Mouse (Mus musculus) neural tube, embryonic 12.5 days (tissue): ENCODE data around the gene Siah1a. TPM values are rescaled to one million over a fixed set of nuclear protein-coding genes. Genes with fewer than 3 reads are reported as not detected.

ENCODE experiments used
- ATAC-seq: fragments of 200-750 bp; cut with Nextera tagmentation; 2 replicates; pipeline ENCODE4 v1.8.0; 2017; ENCODE audit warnings: low read depth, mild to moderate bottlenecking, moderate TSS enrichment, moderate library complexity; ENCODE audit not compliant: low FRiP score
- H3K27ac ChIP-seq: fragments of 300-500 bp; sonication (generic); 2 replicates; pipeline ENCODE4 v1.5.1; 2016
- H3K27me3 ChIP-seq: fragments of 300-500 bp; sonication (generic); replicated peaks from 2 replicates; pipeline ENCODE4 v1.6.1; 2016; ENCODE audit warnings: mild to moderate bottlenecking
- H3K36me3 ChIP-seq: fragments of 300-500 bp; sonication (generic); 2 replicates; pipeline ENCODE4 v1.6.1; 2016; ENCODE audit warnings: mild to moderate bottlenecking
- H3K4me1 ChIP-seq: fragments of 300-500 bp; sonication (generic); 2 replicates; pipeline ENCODE4 v1.6.1; 2016
- H3K4me2 ChIP-seq: fragments of 300-500 bp; sonication (generic); replicated peaks from 2 replicates; pipeline ENCODE4 v1.6.1; 2016; ENCODE audit warnings: mild to moderate bottlenecking
- H3K4me3 ChIP-seq: fragments of 300-500 bp; sonication (generic); 2 replicates; pipeline ENCODE4 v1.5.1; 2016
- H3K9ac ChIP-seq: fragments of 300-500 bp; sonication (generic); 2 replicates; pipeline ENCODE4 v1.6.1; 2016; ENCODE audit warnings: mild to moderate bottlenecking
- H3K9me3 ChIP-seq: fragments of 300-500 bp; sonication (generic); 2 replicates; pipeline ENCODE4 v1.6.1; 2016; ENCODE audit warnings: mild to moderate bottlenecking
- WGBS: fragments of 180-500 bp; shearing (Covaris S2); methylation state at CpG from one replicate; pipeline ENCODE4 v1.1.7; 2016; 5-methylcytosine and 5-hydroxymethylcytosine counted together
- polyA plus RNA-seq: library from polyadenylated mRNA; unstranded; fragments of >200 nt; fragmentation: Nextera tagmentation; extraction: Ambion mirVana; gene quantifications from 2 replicates; pipeline ENCODE4 v1.2.1, GENCODE M21; 2016

Siah1a gene
- polyA plus RNA-seq, 1 experiment from 2014 or later, result 94.1 TPM

- WGBS, result 88% methylated on average over 2 of the region's 2 CpGs
- H3K4me3 ChIP-seq, result no peak overlapping the region
- H3K9ac ChIP-seq, result no peak overlapping the region
- peaks cover 28% of the 10 kb centered on the region for H3K36me3 ChIP-seq
- ATAC-seq, result no peak
- H3K27ac ChIP-seq, result no peak overlapping the region
- H3K4me2 ChIP-seq, result no peak overlapping the region
- peaks cover 7% of the 10 kb centered on the region; the same call in 1 of the 2 replicates for H3K4me1 ChIP-seq
- H3K27me3 ChIP-seq, result no peaks in the 10 kb centered on the region
- H3K9me3 ChIP-seq, result no peaks in the 10 kb centered on the region
Measured at GRCm38 (mm10) chr8:86718332-86718994, 27.3 kb downstream of the Siah1a start.

- 48% methylated on average over 14 of the region's 14 CpGs for WGBS
- peak; percentile 70 for ATAC-seq
- H3K4me3 ChIP-seq, result no peak overlapping the region
- no peaks in the 10 kb centered on the region for H3K9me3 ChIP-seq
- H3K27ac ChIP-seq, result no peak overlapping the region
- no peaks in the 10 kb centered on the region for H3K27me3 ChIP-seq
- H3K9ac ChIP-seq, result no peak overlapping the region
- no peak overlapping the region for H3K4me2 ChIP-seq
- H3K36me3 ChIP-seq, result peaks cover 11% of the 10 kb centered on the region
- peaks cover 11% of the 10 kb centered on the region; the same call in 1 of the 2 replicates for H3K4me1 ChIP-seq
Measured at GRCm38 (mm10) chr8:86713407-86714188, 32.1 kb downstream of the Siah1a start.

- no peak for ATAC-seq
Measured at GRCm38 (mm10) chr8:86712594-86712993, 33.1 kb downstream of the Siah1a start.

GRCm38 (mm10) chr8:86707873-86708272, 37.9 kb downstream of the Siah1a start:
- Histone ChIP-seq H3K27ac (no peak overlapping the region), H3K4me1 (no peaks in the 10 kb centered on the region), H3K9ac (no peak overlapping the region), H3K4me3 (no peak overlapping the region), H3K9me3 (no peaks in the 10 kb centered on the region), H3K4me2 (no peak overlapping the region), H3K36me3 (no peaks in the 10 kb centered on the region; the same call in 1 of the 2 replicates), H3K27me3 (no peaks in the 10 kb centered on the region)
- ATAC-seq, result no peak
- 75% methylated on average over 4 of the region's 4 CpGs for WGBS

More at GRCm38 (mm10) chr8:86712594-86712993, 33.1 kb downstream of the Siah1a start:
- Histone ChIP-seq H3K9ac (no peak overlapping the region), H3K27ac (no peak overlapping the region), H3K9me3 (no peaks in the 10 kb centered on the region), H3K36me3 (peaks cover 5% of the 10 kb centered on the region; the same call in 1 of the 2 replicates), H3K4me2 (no peak overlapping the region), H3K4me1 (peaks cover 11% of the 10 kb centered on the region; the same call in 1 of the 2 replicates), H3K27me3 (no peaks in the 10 kb centered on the region), H3K4me3 (no peak overlapping the region)
- WGBS, result 96% methylated on average over 3 of the region's 3 CpGs

- no peak overlapping the region for H3K27ac ChIP-seq
- no peaks in the 10 kb centered on the region for H3K36me3 ChIP-seq
- no peak overlapping the region for H3K9ac ChIP-seq
- no peaks in the 10 kb centered on the region for H3K9me3 ChIP-seq
- WGBS, result 86% methylated on average over 5 of the region's 5 CpGs
- no peaks in the 10 kb centered on the region for H3K4me1 ChIP-seq
- no peak overlapping the region for H3K4me3 ChIP-seq
- no peak for ATAC-seq
- no peak overlapping the region for H3K4me2 ChIP-seq
- no peaks in the 10 kb centered on the region for H3K27me3 ChIP-seq
Measured at GRCm38 (mm10) chr8:86706756-86707155, 39.0 kb downstream of the Siah1a start.

- no peaks in the 10 kb centered on the region for H3K27me3 ChIP-seq
- no peak overlapping the region for H3K4me3 ChIP-seq
- H3K4me2 ChIP-seq, result no peak overlapping the region
- H3K36me3 ChIP-seq, result no peaks in the 10 kb centered on the region
- WGBS, result 85% methylated on average over 3 of the region's 3 CpGs
- no peak for ATAC-seq
- no peak overlapping the region for H3K9ac ChIP-seq
- no peaks in the 10 kb centered on the region for H3K4me1 ChIP-seq
- no peaks in the 10 kb centered on the region for H3K9me3 ChIP-seq
- no peak overlapping the region for H3K27ac ChIP-seq
Measured at GRCm38 (mm10) chr8:86705317-86705716, 40.4 kb downstream of the Siah1a start.

DNA sequence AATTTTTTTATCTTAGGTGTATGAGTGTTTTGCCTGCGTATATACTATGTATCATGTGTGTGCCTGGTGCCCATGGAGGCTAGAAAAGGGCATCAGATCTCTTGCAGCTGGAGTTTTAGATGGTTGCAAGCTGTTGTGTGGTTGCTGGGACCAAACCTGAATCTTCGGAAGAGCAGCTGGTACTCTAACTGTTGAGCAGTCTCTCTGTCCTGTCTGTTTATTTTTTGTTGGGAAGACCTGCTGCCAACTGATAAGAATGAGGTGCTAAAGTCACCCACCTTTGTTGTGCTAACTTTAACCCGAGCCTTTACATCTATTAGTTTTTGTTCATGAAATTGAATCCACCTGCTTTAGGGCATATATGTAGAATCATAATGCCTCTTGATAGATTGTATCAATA, 43.3 kb downstream of the Siah1a start:
- Histone ChIP-seq H3K4me3 (no peak overlapping the region), H3K4me1 (no peaks in the 10 kb centered on the region), H3K9me3 (no peaks in the 10 kb centered on the region), H3K4me2 (no peak overlapping the region), H3K36me3 (0 out of 2 replicates have a peak, but pooled peaks cover 3% of the 10 kb centered on the region), H3K27ac (no peak overlapping the region), H3K9ac (no peak overlapping the region), H3K27me3 (no peaks in the 10 kb centered on the region)
- ATAC-seq, result no peak
- 94% methylated on average over 3 of the region's 3 CpGs for WGBS

- no peak overlapping the region for H3K4me2 ChIP-seq
- 0 out of 2 replicates have a peak, but pooled peaks cover 8% of the 10 kb centered on the region for H3K36me3 ChIP-seq
- H3K9me3 ChIP-seq, result no peaks in the 10 kb centered on the region
- 92% methylated on average over 12 of the region's 12 CpGs for WGBS
- H3K4me3 ChIP-seq, result no peak overlapping the region
- no peaks in the 10 kb centered on the region for H3K4me1 ChIP-seq
- ATAC-seq, result no peak
- no peaks in the 10 kb centered on the region for H3K27me3 ChIP-seq
- no peak overlapping the region for H3K9ac ChIP-seq
- H3K27ac ChIP-seq, result no peak overlapping the region
Measured at GRCm38 (mm10) chr8:86699471-86699870, 46.3 kb downstream of the Siah1a start.

DNA sequence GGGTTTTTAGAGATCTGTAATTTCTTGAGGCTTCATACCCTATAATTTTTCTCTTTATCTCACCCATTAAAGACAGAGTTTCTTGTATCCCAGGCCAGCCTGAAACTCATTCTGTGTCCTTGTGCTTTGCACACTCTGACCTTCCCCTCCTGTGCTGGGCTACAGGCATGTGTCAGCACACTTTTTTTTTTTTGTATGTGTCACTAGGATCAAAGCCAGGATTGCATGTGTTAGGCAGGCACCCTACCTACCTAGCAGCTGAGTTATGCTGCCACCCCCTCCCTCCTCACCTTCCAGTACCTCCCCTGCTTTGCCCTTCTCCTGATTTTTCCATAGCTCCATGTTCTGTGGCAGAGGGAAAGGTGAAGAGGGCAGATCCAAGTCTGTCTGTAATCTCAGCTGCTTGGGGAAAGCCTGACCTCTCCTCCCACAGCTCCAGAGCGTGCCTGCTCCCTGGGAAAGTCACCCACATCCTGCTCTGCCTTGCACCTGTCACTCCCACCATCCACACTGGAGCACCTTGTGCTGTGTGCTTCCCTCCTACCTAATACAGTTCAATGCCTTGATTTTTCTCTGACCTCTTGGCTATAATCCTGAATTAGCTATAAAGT, 46.8 kb downstream of the Siah1a start:
- Histone ChIP-seq H3K9me3 (no peaks in the 10 kb centered on the region), H3K27me3 (no peaks in the 10 kb centered on the region), H3K4me3 (no peak overlapping the region), H3K4me2 (no peak overlapping the region), H3K9ac (no peak overlapping the region), H3K4me1 (no peaks in the 10 kb centered on the region), H3K27ac (no peak overlapping the region), H3K36me3 (0 out of 2 replicates have a peak, but pooled peaks cover 8% of the 10 kb centered on the region)
- whole genome bisulfite sequencing, result 80% methylated on average over 1 of the region's 1 CpGs
- no peak for ATAC-seq

DNA sequence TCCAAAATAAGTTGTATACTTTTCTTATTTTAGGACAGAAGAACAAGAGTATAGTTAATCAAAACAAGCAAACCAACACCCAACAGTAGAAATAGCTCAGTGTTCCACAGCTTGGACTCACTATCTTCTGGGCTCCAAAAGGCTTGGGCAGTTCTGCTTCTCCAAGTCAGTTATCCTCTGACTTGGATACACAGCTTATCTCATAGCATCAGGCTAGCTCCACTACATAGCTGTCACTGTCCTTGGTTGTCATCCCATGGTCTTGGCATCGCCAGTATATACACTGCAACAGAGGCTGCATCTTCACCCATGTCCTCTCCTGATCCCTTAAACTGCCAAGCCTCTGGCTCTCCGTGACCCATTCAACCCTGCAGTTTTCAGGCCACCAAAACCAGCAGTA, 50.0 kb downstream of the Siah1a start:
- H3K9me3 ChIP-seq, result no peaks in the 10 kb centered on the region
- H3K4me1 ChIP-seq, result no peaks in the 10 kb centered on the region
- 91% methylated on average over 2 of the region's 2 CpGs for WGBS
- no peak for ATAC-seq
- no peak overlapping the region for H3K9ac ChIP-seq
- no peak overlapping the region for H3K27ac ChIP-seq
- no peak overlapping the region for H3K4me2 ChIP-seq
- peaks cover 11% of the 10 kb centered on the region; the same call in 1 of the 2 replicates for H3K36me3 ChIP-seq
- H3K4me3 ChIP-seq, result no peak overlapping the region
- no peaks in the 10 kb centered on the region for H3K27me3 ChIP-seq

DNA sequence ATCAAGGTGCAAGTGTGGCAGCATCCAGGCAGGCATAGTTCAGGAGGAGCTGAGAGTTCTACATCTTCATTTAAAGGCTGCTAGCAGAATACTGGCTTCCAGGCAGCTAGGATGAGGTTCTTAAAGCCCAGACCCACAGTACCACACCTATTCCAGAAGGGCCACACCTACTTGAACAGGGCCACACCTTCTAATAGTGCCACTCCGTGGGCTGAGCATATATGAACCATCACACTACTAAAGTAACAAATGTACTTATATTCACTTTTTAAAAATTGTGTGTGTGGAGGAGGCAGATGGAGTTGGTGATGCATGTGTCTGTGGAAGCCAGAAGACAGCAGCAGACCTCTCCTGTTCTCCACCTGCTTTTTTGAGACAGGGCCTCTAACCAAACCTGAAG, 51.7 kb downstream of the Siah1a start:
- no peak overlapping the region for H3K4me2 ChIP-seq
- H3K36me3 ChIP-seq, result peaks cover 7% of the 10 kb centered on the region; the same call in 1 of the 2 replicates
- no peaks in the 10 kb centered on the region for H3K9me3 ChIP-seq
- no peak overlapping the region for H3K27ac ChIP-seq
- H3K4me3 ChIP-seq, result no peak overlapping the region
- no peak overlapping the region for H3K9ac ChIP-seq
- H3K27me3 ChIP-seq, result no peaks in the 10 kb centered on the region
- no peaks in the 10 kb centered on the region for H3K4me1 ChIP-seq
- WGBS, result 90% methylated on average over 1 of the region's 1 CpGs
- ATAC-seq, result no peak

GRCm38 (mm10) chr8:86692107-86692506, 53.6 kb downstream of the Siah1a start:
- no peak overlapping the region for H3K4me2 ChIP-seq
- H3K9me3 ChIP-seq, result no peaks in the 10 kb centered on the region
- H3K27ac ChIP-seq, result no peak overlapping the region
- no peak overlapping the region for H3K9ac ChIP-seq
- WGBS, result 92% methylated on average over 1 of the region's 1 CpGs
- no peak for ATAC-seq
- H3K4me1 ChIP-seq, result no peaks in the 10 kb centered on the region
- H3K36me3 ChIP-seq, result peaks cover 11% of the 10 kb centered on the region
- H3K27me3 ChIP-seq, result no peaks in the 10 kb centered on the region
- H3K4me3 ChIP-seq, result no peak overlapping the region
